Mouse (Mus musculus) embryo, embryonic 11.5 days (tissue): ENCODE measurements around the gene Gm15448.
"Not testable (repeated sequence)": the region's sequence is repeated elsewhere in the genome, so short reads cannot be mapped to it uniquely, and the experiment has no call there.

Experiments used
- DNase-seq: peaks from one replicate; pipeline ENCODE4 v3.0.0-alpha.2; 2012; ENCODE audit warnings: low read depth, low spot score

The Gm15448 gene

GRCm38 (mm10) chr7:3825599-3825998 is at the start of gene Gm15448:
Gm15448 (minus strand) TSS chr7:3825687.
- not testable (repeated sequence) for DNase-seq

GRCm38 (mm10) chr7:3875032-3875431 is 49.5 kb upstream of the Gm15448 start:
- not testable (repeated sequence) for DNase-seq

- DNase-seq: not testable (repeated sequence)
Observed at GRCm38 (mm10) chr7:3844951-3845350, 19.5 kb upstream of the Gm15448 start, which contains the start of gene Pira2. Pira2 (minus strand) TSS chr7:3845051.

GRCm38 (mm10) chr7:3837854-3838253 is 12.4 kb upstream of the Gm15448 start:
- not testable (repeated sequence) for DNase-seq

- DNase-seq: not testable (repeated sequence)
Observed at GRCm38 (mm10) chr7:3830633-3831032, 5.1 kb upstream of the Gm15448 start.

DNA sequence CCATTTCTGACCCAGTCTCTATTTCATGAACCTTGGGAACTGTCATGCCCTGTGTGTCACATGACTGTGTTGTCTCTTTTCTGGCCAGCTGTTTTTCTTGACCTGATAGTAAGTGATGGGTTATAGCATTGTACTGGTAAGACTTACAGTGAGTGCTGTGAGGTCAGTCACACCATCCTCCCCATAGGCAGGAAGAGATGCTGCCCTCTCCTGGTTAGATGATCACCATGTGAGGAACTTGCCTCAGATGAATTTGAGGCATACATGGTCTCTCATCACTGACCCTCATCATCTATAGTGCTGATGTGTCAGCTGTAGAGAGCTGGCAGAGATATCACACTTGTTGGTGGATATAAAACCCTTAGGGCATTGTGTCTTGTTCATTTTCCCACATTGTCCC is 13.6 kb downstream of the Gm15448 start:
- DNase-seq: not testable (repeated sequence)

- not testable (repeated sequence) for DNase-seq
Observed at GRCm38 (mm10) chr7:3802935-3803334, 22.6 kb downstream of the Gm15448 start.

GRCm38 (mm10) chr7:3799940-3800339 is 25.5 kb downstream of the Gm15448 start:
- DNase-seq: not testable (repeated sequence)

- not testable (repeated sequence) for DNase-seq
Observed at GRCm38 (mm10) chr7:3796286-3796685, 29.2 kb downstream of the Gm15448 start.
